Mouse (Mus musculus) MEL (cell line): Measurements from ENCODE around the gene Pdlim1. TPM values are rescaled to one million over a fixed set of nuclear protein-coding genes. Genes with fewer than 3 reads are reported as not detected.

ENCODE experiments used
- DNase-seq: peaks from one replicate; pipeline ENCODE4 v3.0.0; 2011; ENCODE audit warnings: low read depth, low spot score
- H3K27ac ChIP-seq: 2 replicates; pipeline ENCODE4 v1.5.1; 2012; ENCODE audit warnings: low read depth, mild to moderate bottlenecking, control low read depth, low read length, moderate library complexity; ENCODE audit not compliant: control insufficient read depth
- H3K27me3 ChIP-seq, 2 experiments: fragments of 150-350 bp in 1 of 2; sonication (generic) in 1 of 2; 2 replicates each; pipeline ENCODE4 v1.6.1; 2012; ENCODE audit warnings: low read length in 2 of 2, mild to moderate bottlenecking in 2 of 2, improper control_type of control experiment in 1 of 2, moderate library complexity in 1 of 2; ENCODE audit not compliant: insufficient read depth in 2 of 2, control insufficient read depth in 1 of 2
- H3K36me3 ChIP-seq, 2 experiments: 2 replicates each; pipeline ENCODE4 v1.6.1; 2012 to 2014; ENCODE audit warnings: low read length in 2 of 2, improper control_type of control experiment in 1 of 2, inconsistent platforms in 1 of 2, mild to moderate bottlenecking in 1 of 2; ENCODE audit not compliant: insufficient read depth in 2 of 2, control insufficient read depth in 1 of 2
- H3K4me1 ChIP-seq, 2 experiments: fragments of 150-350 bp in 1 of 2; sonication (generic) in 1 of 2; 2 replicates each; pipeline ENCODE4 v1.6.1; 2012; ENCODE audit warnings: low read length in 2 of 2, improper control_type of control experiment in 1 of 2, mild to moderate bottlenecking in 1 of 2; ENCODE audit not compliant: insufficient read depth in 2 of 2, control insufficient read depth in 1 of 2
- H3K4me3 ChIP-seq, 2 experiments: fragments of 150-350 bp in 1 of 2; sonication (generic) in 1 of 2; 2 replicates each; pipeline ENCODE4 v1.5.1; 2012; ENCODE audit warnings: low read depth in 2 of 2, low read length in 2 of 2, mild to moderate bottlenecking in 2 of 2, moderate library complexity in 2 of 2, control low read depth in 1 of 2, improper control_type of control experiment in 1 of 2; ENCODE audit not compliant: control insufficient read depth in 1 of 2, insufficient read depth in 1 of 2
- H3K79me2 ChIP-seq: 2 replicates; pipeline ENCODE4 v1.6.1; 2012; ENCODE audit warnings: mild to moderate bottlenecking, low read length, moderate library complexity; ENCODE audit not compliant: control insufficient read depth, poor library complexity, insufficient read depth
- H3K9ac ChIP-seq: 2 replicates; pipeline ENCODE4 v1.6.1; 2012; ENCODE audit warnings: low read depth, mild to moderate bottlenecking, control low read depth, low read length, moderate library complexity; ENCODE audit not compliant: control insufficient read depth, poor library complexity, severe bottlenecking
- H3K9me3 ChIP-seq: fragments of 150-350 bp; sonication (generic); replicated peaks from 2 replicates; pipeline ENCODE4 v1.6.1; 2012; ENCODE audit warnings: mild to moderate bottlenecking, low read length, improper control_type of control experiment, moderate library complexity; ENCODE audit not compliant: insufficient read depth
- CTCF ChIP-seq, 3 experiments: IDR thresholded peaks in 2 of 3; conservative IDR thresholded peaks in 1 of 3; 2 replicates each; pipeline ENCODE4 v1.5.1; 2011 to 2012; ENCODE audit warnings: low read length in 3 of 3, low read depth in 2 of 3, mild to moderate bottlenecking in 2 of 3, improper control_type of control experiment in 1 of 3, inconsistent platforms in 1 of 3, mixed read lengths in 1 of 3, moderate library complexity in 1 of 3; ENCODE audit not compliant: control insufficient read depth in 1 of 3, insufficient read depth in 1 of 3, poor library complexity in 1 of 3, severe bottlenecking in 1 of 3
- ELF1 ChIP-seq: IDR thresholded peaks from 2 replicates; pipeline ENCODE4 v1.6.1; 2014; ENCODE audit warnings: low read depth, mild to moderate bottlenecking, inconsistent platforms, low read length, improper control_type of control experiment, moderate library complexity
- EP300 ChIP-seq, 2 experiments: IDR thresholded peaks; 2 replicates each; pipeline ENCODE4 v1.6.1; 2011; ENCODE audit warnings: improper control_type of control experiment in 2 of 2, low read length in 2 of 2, low read depth in 1 of 2, mild to moderate bottlenecking in 1 of 2
- HCFC1 ChIP-seq: IDR thresholded peaks from 2 replicates; pipeline ENCODE4 v1.6.1; 2012; ENCODE audit warnings: low read depth, mild to moderate bottlenecking, inconsistent platforms, low read length, improper control_type of control experiment, moderate library complexity
- KAT2A ChIP-seq: conservative IDR thresholded peaks from 2 replicates; pipeline ENCODE4 v1.6.1; 2012; ENCODE audit warnings: low read depth, low read length, improper control_type of control experiment, inconsistent platforms
- MEF2A ChIP-seq: IDR thresholded peaks from 2 replicates; pipeline ENCODE4 v1.6.1; 2014; ENCODE audit warnings: low read depth, mild to moderate bottlenecking, inconsistent platforms, low read length, improper control_type of control experiment; ENCODE audit not compliant: poor library complexity, insufficient replicate concordance, severe bottlenecking; ENCODE audit errors: extremely low read depth
- MXI1 ChIP-seq: IDR thresholded peaks from 2 replicates; pipeline ENCODE4 v1.6.1; 2011; ENCODE audit warnings: mild to moderate bottlenecking, low read depth, low read length, improper control_type of control experiment
- MYB ChIP-seq: IDR thresholded peaks from 2 replicates; pipeline ENCODE4 v1.6.1; 2011; ENCODE audit warnings: mild to moderate bottlenecking, low read depth, low read length, improper control_type of control experiment
- MYC ChIP-seq: IDR thresholded peaks from 2 replicates; pipeline ENCODE4 v1.6.1; 2011; ENCODE audit warnings: low read depth, mild to moderate bottlenecking, low read length, improper control_type of control experiment, moderate library complexity
- NELFE ChIP-seq: IDR thresholded peaks from 2 replicates; pipeline ENCODE4 v1.6.1; 2011; ENCODE audit warnings: low read depth, low read length, improper control_type of control experiment
- POLR2A ChIP-seq, 2 experiments: IDR thresholded peaks; 2 replicates each; pipeline ENCODE4 v1.6.1; 2011 to 2012; ENCODE audit warnings: low read length in 2 of 2, mild to moderate bottlenecking in 2 of 2, control low read depth in 1 of 2, improper control_type of control experiment in 1 of 2, low read depth in 1 of 2, moderate library complexity in 1 of 2; ENCODE audit not compliant: control insufficient read depth in 1 of 2, insufficient read depth in 1 of 2, poor library complexity in 1 of 2
- POLR2AphosphoS2 ChIP-seq: IDR thresholded peaks from 2 replicates; pipeline ENCODE4 v1.6.1; 2011; ENCODE audit warnings: low read length, improper control_type of control experiment
- POLR2AphosphoS5 ChIP-seq: IDR thresholded peaks from 2 replicates; pipeline ENCODE4 v1.6.1; 2012; ENCODE audit warnings: low read depth, borderline replicate concordance, mild to moderate bottlenecking, inconsistent platforms, low read length, moderate library complexity, mixed read lengths
- RAD21 ChIP-seq: IDR thresholded peaks from 2 replicates; pipeline ENCODE4 v1.6.1; 2011; ENCODE audit warnings: mild to moderate bottlenecking, low read depth, low read length, improper control_type of control experiment
- SIN3A ChIP-seq: IDR thresholded peaks from 2 replicates; pipeline ENCODE4 v1.6.1; 2012; ENCODE audit warnings: low read length, improper control_type of control experiment, inconsistent platforms
- TAL1 ChIP-seq: IDR thresholded peaks from 2 replicates; pipeline ENCODE4 v1.6.1; 2012; ENCODE audit warnings: mild to moderate bottlenecking, inconsistent platforms, low read length, moderate library complexity, mixed read lengths
- TCF12 ChIP-seq: IDR thresholded peaks from 2 replicates; pipeline ENCODE4 v1.6.1; 2014; ENCODE audit warnings: low read depth, mild to moderate bottlenecking, inconsistent platforms, low read length, improper control_type of control experiment, moderate library complexity
- UBTF ChIP-seq: IDR thresholded peaks from 2 replicates; pipeline ENCODE4 v1.6.1; 2012; ENCODE audit warnings: low read depth, mild to moderate bottlenecking, inconsistent platforms, low read length, improper control_type of control experiment, moderate library complexity, borderline replicate concordance; ENCODE audit not compliant: insufficient read depth
- USF1 ChIP-seq: IDR thresholded peaks from 2 replicates; pipeline ENCODE4 v1.6.1; 2014; ENCODE audit warnings: low read depth, mild to moderate bottlenecking, inconsistent platforms, low read length, improper control_type of control experiment, moderate library complexity
- ZC3H11A ChIP-seq: IDR thresholded peaks from 2 replicates; pipeline ENCODE4 v1.6.1; 2012; ENCODE audit warnings: low read depth, mild to moderate bottlenecking, inconsistent platforms, low read length, improper control_type of control experiment
- ZNF384 ChIP-seq: IDR thresholded peaks from 2 replicates; pipeline ENCODE4 v1.6.1; 2012; ENCODE audit warnings: low read depth, mild to moderate bottlenecking, inconsistent platforms, low read length, improper control_type of control experiment
- polyA plus RNA-seq, 2 experiments: library from polyadenylated mRNA; stranded (reverse) in 1 of 2; unstranded in 1 of 2; fragments of >175 nt in 1 of 2; fragments of >200 nt in 1 of 2; gene quantifications; 2 replicates each; pipeline versions ENCODE4 v1.2.1 to v1.2.4; 2012; ENCODE audit warnings: low replicate concordance in 2 of 2, low read depth in 1 of 2; ENCODE audit not compliant: insufficient read length in 2 of 2, insufficient read depth in 1 of 2, missing spikeins in 1 of 2
- total RNA-seq: library from RNA; depleted of rRNA; stranded (reverse); fragments of 300-350 nt; gene quantifications from 2 replicates; pipeline ENCODE4 v1.2.3, GENCODE M21; 2012

Gene Pdlim1
- total and polyA plus RNA-seq, 3 experiments, result not detected

GRCm38 (mm10) chr19:40270351-40271307, 1.0 kb downstream of the Pdlim1 start:
- no peaks in the 10 kb centered on the region for H3K79me2 ChIP-seq
- no peaks in the 10 kb centered on the region for H3K27me3 ChIP-seq
- TF ChIP-seq USF1 (no peak), CTCF (IDR thresholded peaks at IDR 0.05 in 2 of 3, conservative IDR thresholded peaks at IDR 0.05 in 1 of 3; ENCODE audit: control insufficient read depth in 1 of 3, insufficient read depth in 1 of 3, low read depth in 2 of 3, low read length in 3 of 3, poor library complexity in 1 of 3, severe bottlenecking in 1 of 3) (no peak), MEF2A (no peak), POLR2AphosphoS2 (no peak), UBTF (no peak), HCFC1 (no peak), KAT2A (no peak), POLR2AphosphoS5 (no peak), MYB (no peak), EP300 (IDR thresholded peaks at IDR 0.05; ENCODE audit: low read depth in 1 of 2, low read length in 2 of 2) (no peak), ZC3H11A (no peak), SIN3A (no peak), TCF12 (no peak), POLR2A (IDR thresholded peaks at IDR 0.05; ENCODE audit: control insufficient read depth in 1 of 2, insufficient read depth in 1 of 2, low read depth in 1 of 2, low read length in 2 of 2, poor library complexity in 1 of 2) (no peak), MYC (no peak), MXI1 (no peak)
- TF ChIP-seq, all 39 proteins: peak for 0
- Histone ChIP-seq H3K27ac (no peak overlapping the region), H3K4me1 (no peaks in the 10 kb centered on the region), H3K9ac (no peak overlapping the region), H3K9me3 (no peaks in the 10 kb centered on the region), H3K36me3 (no peaks in the 10 kb centered on the region), H3K4me3 (no peak overlapping the region)
- no peak for DNase-seq

DNA sequence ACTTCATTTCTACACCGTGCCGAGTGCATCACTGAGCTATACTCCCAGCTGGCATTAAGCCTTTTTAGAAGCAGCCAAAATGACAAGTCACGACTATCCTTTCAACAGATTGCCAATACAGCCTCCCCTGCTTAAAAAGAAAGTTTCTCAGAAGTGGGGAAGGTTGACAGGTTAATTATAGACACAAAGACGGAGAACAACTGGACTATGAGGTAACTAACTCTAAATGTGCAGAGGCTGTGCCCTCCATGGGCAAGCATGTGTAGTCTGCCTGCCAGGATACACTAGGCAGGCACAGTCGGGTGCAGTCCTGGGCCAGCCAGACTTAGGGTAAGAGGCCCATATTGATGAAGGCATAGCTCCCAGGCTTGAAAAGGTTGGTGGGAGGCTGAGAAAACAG, 2.1 kb downstream of the Pdlim1 start:
- H3K4me3 ChIP-seq, result no peak overlapping the region
- DNase-seq, result no peak
- H3K79me2 ChIP-seq, result no peaks in the 10 kb centered on the region
- no peak overlapping the region for H3K27ac ChIP-seq
- no peak for TF ChIP-seq ZNF384
- no peak for TF ChIP-seq EP300 (IDR thresholded peaks at IDR 0.05; ENCODE audit: low read depth in 1 of 2, low read length in 2 of 2)
- TF ChIP-seq RAD21, result no peak
- no peak for TF ChIP-seq NELFE
- no peak for TF ChIP-seq ELF1
- no peak for TF ChIP-seq TAL1
- TF ChIP-seq POLR2A (IDR thresholded peaks at IDR 0.05; ENCODE audit: control insufficient read depth in 1 of 2, insufficient read depth in 1 of 2, low read depth in 1 of 2, low read length in 2 of 2, poor library complexity in 1 of 2), result no peak
- no peaks in the 10 kb centered on the region for H3K27me3 ChIP-seq
- no peak overlapping the region for H3K9ac ChIP-seq
- no peaks in the 10 kb centered on the region for H3K36me3 ChIP-seq
- H3K9me3 ChIP-seq, result no peaks in the 10 kb centered on the region
- H3K4me1 ChIP-seq, result no peaks in the 10 kb centered on the region
